Mouse (Mus musculus) neural tube, embryonic 15.5 days (tissue): ENCODE data around the gene Nr1d1. TPM values are rescaled to one million over a fixed set of nuclear protein-coding genes. Genes with fewer than 3 reads are reported as not detected.
A peak's percentile ranks its signal among the peaks of the same experiment; 100 is the strongest.

Source experiments
- ATAC-seq: fragments of 200-750 bp; cut with Nextera tagmentation; 2 replicates; pipeline ENCODE4 v1.8.0; 2017; ENCODE audit warnings: mild to moderate bottlenecking, moderate TSS enrichment, moderate library complexity; ENCODE audit not compliant: low FRiP score
- H3K27ac ChIP-seq: fragments of 300-500 bp; sonication (generic); replicated peaks from 2 replicates; pipeline ENCODE4 v1.5.1; 2015; ENCODE audit warnings: mild to moderate bottlenecking, inconsistent platforms
- H3K27me3 ChIP-seq: fragments of 300-500 bp; sonication (generic); replicated peaks from 2 replicates; pipeline ENCODE4 v1.6.1; 2015; ENCODE audit warnings: inconsistent platforms
- H3K36me3 ChIP-seq: fragments of 300-500 bp; sonication (generic); 2 replicates; pipeline ENCODE4 v1.6.1; 2015; ENCODE audit warnings: inconsistent platforms
- H3K4me1 ChIP-seq: fragments of 300-500 bp; sonication (generic); 2 replicates; pipeline ENCODE4 v1.6.1; 2015; ENCODE audit warnings: inconsistent platforms
- H3K4me2 ChIP-seq: fragments of 300-500 bp; sonication (generic); 2 replicates; pipeline ENCODE4 v1.6.1; 2015; ENCODE audit warnings: inconsistent platforms, mild to moderate bottlenecking, moderate library complexity
- H3K4me3 ChIP-seq: fragments of 300-500 bp; sonication (generic); replicated peaks from 2 replicates; pipeline ENCODE4 v1.5.1; 2015; ENCODE audit warnings: mild to moderate bottlenecking, inconsistent platforms
- H3K9ac ChIP-seq: fragments of 300-500 bp; sonication (generic); replicated peaks from 2 replicates; pipeline ENCODE4 v1.6.1; 2015; ENCODE audit warnings: mild to moderate bottlenecking, inconsistent platforms
- H3K9me3 ChIP-seq: fragments of 300-500 bp; sonication (generic); replicated peaks from 2 replicates; pipeline ENCODE4 v1.6.1; 2016; ENCODE audit warnings: inconsistent platforms
- WGBS: fragments of 180-500 bp; shearing (Covaris S2); methylation state at CpG from one replicate; pipeline ENCODE4 v1.1.7; 2015; ENCODE audit warnings: mixed read lengths; 5-methylcytosine and 5-hydroxymethylcytosine counted together
- polyA plus RNA-seq: library from polyadenylated mRNA; unstranded; fragments of >200 nt; fragmentation: Nextera tagmentation; extraction: Ambion mirVana; gene quantifications from 2 replicates; pipeline ENCODE4 v1.2.1, GENCODE M21; 2015

The Nr1d1 gene
- polyA plus RNA-seq, 1 experiment from 2014 or later, result 4.0 TPM

DNA sequence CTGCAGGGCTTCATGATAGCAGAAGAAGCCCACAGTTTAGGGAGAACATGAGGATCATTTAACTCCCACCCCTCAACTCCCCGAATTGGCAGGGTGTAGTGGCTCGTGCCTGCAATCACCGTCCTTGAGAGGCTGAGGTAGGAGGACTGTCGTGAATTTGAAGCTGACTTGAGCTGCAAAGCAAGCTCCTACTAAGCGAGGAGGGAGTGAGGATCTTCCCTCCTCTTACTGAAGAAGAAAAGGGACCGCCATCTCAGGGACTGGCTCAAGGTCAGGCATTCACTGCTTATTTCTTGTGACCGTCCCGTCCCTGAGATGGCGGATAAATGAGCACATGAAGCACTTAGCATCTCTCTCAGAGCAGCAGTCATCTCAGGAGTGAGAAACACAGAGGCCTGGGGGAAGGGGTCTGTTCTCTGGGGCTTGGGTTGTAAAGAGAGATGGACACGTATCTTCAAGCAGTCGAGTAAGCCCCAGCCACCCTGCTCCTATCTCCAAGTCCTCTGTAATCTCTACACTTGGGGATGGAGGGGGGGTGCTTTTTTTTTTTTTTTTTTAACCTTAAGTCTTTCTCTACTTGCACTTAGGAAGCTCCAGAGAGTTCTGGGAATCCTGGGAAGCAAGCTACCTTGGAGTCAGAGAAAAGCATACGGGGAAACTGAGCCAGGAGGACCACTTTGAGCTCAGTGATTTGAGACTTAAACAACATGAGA, 1.1 kb upstream of the Nr1d1 start:
- Histone ChIP-seq H3K9ac (no peak overlapping the region), H3K4me1 (peaks cover 57% of the 10 kb centered on the region), H3K4me2 (peak overlapping the region; percentile 96), H3K36me3 (peaks cover 3% of the 10 kb centered on the region; the same call in 1 of the 2 replicates), H3K27ac (peak overlapping the region; percentile 78), H3K4me3 (no peak overlapping the region), H3K27me3 (no peaks in the 10 kb centered on the region), H3K9me3 (no peaks in the 10 kb centered on the region)
- 39% methylated on average over 12 of the region's 12 CpGs for WGBS
- ATAC-seq, result no peak; the same call in 1 of the 2 replicates

- peak overlapping the region; percentile 78 for H3K27ac ChIP-seq
- H3K4me2 ChIP-seq, result peak overlapping the region; percentile 96
- H3K9me3 ChIP-seq, result no peaks in the 10 kb centered on the region
- peaks cover 57% of the 10 kb centered on the region for H3K4me1 ChIP-seq
- peak; percentile 84 for ATAC-seq
- 5% methylated on average over 15 of the region's 15 CpGs for WGBS
- H3K4me3 ChIP-seq, result peak overlapping the region; percentile 47
- peak overlapping the region; percentile 61 for H3K9ac ChIP-seq
- H3K27me3 ChIP-seq, result no peaks in the 10 kb centered on the region
- peaks cover 6% of the 10 kb centered on the region for H3K36me3 ChIP-seq
Observed at GRCm38 (mm10) chr11:98775348-98776051, 367 bp upstream of the Nr1d1 start.

DNA sequence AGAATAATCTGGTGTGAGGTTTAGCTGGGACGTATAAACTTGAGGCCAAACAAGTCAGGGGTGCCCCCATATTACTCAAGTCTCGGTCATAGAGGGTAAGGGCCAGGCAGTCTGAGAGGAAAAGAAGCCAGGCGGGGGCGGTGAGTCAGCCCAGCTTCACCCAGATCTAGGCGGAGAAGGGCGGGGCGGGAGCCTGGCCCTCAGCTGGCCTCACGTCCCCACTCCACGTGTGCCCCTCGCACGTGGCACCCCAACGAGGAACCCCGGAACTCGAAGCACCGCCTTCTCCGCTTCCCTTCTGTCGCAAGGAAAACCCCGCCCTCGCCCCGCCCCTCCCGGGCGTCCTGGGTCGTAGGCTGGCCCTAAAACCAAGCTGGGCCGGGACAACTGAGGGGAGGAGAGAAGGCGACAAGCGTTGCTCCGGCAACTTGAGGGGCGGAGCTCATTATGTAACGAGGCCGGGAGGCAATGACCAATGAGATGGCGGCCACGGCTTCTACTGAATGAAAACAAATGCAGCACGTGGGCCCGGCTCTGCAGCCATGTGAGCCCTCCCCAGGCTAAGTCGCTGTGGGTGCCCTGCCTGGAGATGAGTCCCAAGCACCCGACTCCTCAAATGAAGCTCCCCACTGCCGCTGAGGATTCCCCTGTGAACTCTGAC, 1.4 kb downstream of the Nr1d1 start:
- Histone ChIP-seq H3K4me1 (peaks cover 60% of the 10 kb centered on the region), H3K27me3 (no peaks in the 10 kb centered on the region), H3K9me3 (no peaks in the 10 kb centered on the region), H3K36me3 (peaks cover 24% of the 10 kb centered on the region), H3K27ac (peak overlapping the region; percentile 76; the same call in 1 of the 2 replicates), H3K9ac (peak overlapping the region; percentile 61), H3K4me2 (peak overlapping the region; percentile 96), H3K4me3 (peak overlapping the region; percentile 47)
- WGBS, result under 1% methylated on average over 37 of the region's 37 CpGs
- ATAC-seq, result peak; percentile 54

- WGBS, result 76% methylated on average over 8 of the region's 8 CpGs
- peak overlapping the region; percentile 96 for H3K4me2 ChIP-seq
- H3K4me1 ChIP-seq, result peaks cover 71% of the 10 kb centered on the region
- peaks cover 29% of the 10 kb centered on the region for H3K36me3 ChIP-seq
- H3K9ac ChIP-seq, result no peak overlapping the region
- H3K27ac ChIP-seq, result no peak overlapping the region
- H3K4me3 ChIP-seq, result no peak overlapping the region
- no peaks in the 10 kb centered on the region for H3K9me3 ChIP-seq
- no peak for ATAC-seq
- H3K27me3 ChIP-seq, result no peaks in the 10 kb centered on the region
Observed at GRCm38 (mm10) chr11:98772667-98773171, 2.4 kb downstream of the Nr1d1 start.

DNA sequence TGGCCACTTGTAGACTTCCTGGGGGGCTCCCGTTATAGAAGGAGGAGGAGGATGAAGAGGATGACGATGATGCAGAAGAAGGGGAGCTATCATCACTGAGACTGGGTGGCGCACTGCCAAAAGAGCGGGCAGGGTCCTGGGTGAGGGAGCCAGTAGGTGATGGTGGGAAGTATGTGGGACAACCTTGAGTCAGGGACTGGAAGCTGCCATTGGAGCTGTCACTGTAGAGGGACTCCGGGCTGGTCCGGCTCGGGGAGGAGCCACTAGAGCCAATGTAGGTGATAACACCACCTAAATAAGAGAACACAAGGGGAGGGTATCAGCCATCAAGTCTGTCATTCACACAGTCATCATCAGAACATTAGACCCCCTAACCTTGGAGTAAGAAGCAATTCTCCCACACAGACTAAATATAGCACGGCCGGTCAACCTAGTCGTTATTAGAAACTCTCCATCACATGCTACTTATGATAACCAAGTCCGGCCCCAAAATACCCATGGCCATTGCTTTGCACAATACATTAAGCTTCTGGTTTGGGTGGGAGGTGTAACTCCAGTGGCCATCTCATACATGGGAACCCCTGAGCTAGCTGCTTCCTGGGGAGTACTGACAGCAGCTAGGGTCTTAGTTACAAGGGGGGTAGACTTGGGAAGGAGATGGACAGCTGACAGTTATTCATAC, 3.1 kb downstream of the Nr1d1 start:
- no peak for ATAC-seq
- no peak overlapping the region for H3K4me3 ChIP-seq
- no peak overlapping the region for H3K9ac ChIP-seq
- WGBS, result 91% methylated on average over 11 of the region's 11 CpGs
- peaks cover 74% of the 10 kb centered on the region for H3K4me1 ChIP-seq
- no peaks in the 10 kb centered on the region for H3K9me3 ChIP-seq
- no peaks in the 10 kb centered on the region for H3K27me3 ChIP-seq
- no peak overlapping the region for H3K27ac ChIP-seq
- H3K36me3 ChIP-seq, result peaks cover 29% of the 10 kb centered on the region
- no peak overlapping the region for H3K4me2 ChIP-seq

GRCm38 (mm10) chr11:98771131-98771530, 4.0 kb downstream of the Nr1d1 start:
- Histone ChIP-seq H3K4me1 (peaks cover 74% of the 10 kb centered on the region), H3K27ac (no peak overlapping the region), H3K9me3 (no peaks in the 10 kb centered on the region), H3K9ac (no peak overlapping the region), H3K4me2 (no peak overlapping the region), H3K27me3 (no peaks in the 10 kb centered on the region), H3K4me3 (no peak overlapping the region), H3K36me3 (peaks cover 29% of the 10 kb centered on the region)
- 95% methylated on average over 18 of the region's 18 CpGs for WGBS
- ATAC-seq, result no peak

DNA sequence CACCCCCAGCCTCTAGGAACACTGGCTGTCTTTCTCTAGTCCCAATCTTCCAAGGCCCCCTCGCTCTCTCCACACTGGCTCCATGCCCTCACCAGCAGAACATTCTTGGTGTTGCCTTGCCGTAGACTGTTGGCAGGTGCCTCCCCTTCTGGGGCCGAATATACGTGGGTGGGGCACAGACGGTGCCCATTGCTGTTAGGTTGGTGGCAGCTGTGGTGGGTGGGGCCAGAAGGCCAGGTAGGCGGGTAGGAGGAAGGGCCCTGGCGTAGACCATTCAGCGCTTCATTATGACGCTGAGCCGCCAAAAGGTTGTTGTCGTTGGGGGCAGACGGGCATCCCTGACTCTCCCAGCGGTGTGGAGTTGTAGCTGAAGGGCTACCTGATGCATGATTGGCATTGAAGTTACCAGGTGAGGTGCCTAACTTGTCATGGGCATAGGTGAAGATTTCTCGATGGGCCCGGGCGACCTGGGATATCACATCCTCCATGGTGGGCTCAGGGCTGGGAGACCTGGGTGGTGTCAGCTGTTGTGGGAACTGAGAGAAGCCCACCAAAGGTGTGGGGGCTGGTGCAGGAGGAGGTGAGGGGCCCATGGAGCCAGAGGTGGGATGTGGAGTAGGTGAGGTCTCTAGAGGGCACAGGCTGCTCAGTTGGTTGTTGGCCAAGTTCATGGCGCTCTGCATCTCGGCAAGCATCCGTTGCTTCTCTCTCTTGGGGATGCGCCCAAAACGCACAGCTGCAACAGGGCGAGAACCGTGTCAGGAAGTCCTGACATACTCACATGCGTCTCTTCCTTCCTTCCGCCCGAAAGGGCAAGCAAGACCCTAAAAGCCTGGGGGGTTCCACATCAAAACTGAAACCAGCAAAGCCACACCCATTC, 4.8 kb downstream of the Nr1d1 start:
- Histone ChIP-seq H3K9ac (no peak overlapping the region), H3K4me1 (peaks cover 74% of the 10 kb centered on the region), H3K9me3 (no peaks in the 10 kb centered on the region), H3K27ac (no peak overlapping the region), H3K36me3 (peaks cover 29% of the 10 kb centered on the region), H3K27me3 (no peaks in the 10 kb centered on the region), H3K4me2 (no peak overlapping the region), H3K4me3 (no peak overlapping the region)
- WGBS, result 92% methylated on average over 26 of the region's 26 CpGs
- ATAC-seq, result no peak

DNA sequence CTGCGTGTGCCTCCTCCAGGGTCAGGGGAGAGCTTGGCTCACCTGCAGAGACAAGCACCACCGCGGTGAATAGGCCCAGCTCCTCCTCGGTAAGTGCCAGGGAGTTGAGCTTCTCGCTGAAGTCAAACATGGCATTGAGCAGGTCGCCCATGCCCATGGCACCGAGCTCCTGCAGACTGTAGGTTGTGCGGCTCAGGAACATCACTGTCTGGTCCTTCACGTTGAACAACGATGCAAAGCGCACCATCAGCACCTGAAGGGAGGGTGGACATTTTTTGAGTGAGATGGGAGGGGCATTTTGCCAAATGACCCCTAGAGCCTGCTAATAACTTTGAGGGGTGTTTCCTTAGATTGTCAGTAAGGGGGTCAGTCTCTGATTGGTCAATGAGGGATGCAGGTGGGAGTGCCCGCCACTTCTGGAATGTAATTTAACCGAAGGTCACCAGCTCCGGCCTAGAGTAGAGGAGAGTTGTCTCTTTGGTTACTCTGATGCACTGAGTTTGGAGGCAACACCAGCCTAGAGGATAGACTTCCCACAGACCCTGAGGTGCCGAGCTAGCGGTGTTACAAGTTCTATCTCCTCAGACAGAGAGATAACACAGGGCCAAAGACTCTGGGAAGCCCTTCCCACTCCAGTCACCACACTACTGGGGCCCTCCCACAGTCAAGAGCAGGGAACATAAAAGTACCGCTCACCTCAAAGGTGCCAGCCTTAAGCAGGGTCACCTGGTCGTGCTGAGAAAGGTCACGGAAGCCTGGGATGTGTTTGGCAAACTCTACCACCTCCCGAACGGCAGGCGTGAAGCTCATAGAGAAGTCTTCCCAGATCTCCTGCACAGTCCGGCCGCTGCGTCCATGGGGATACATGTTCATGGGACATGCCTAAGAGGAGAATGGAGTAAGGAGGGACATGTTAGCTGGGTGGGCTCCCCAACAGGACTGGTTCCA, 5.9 kb downstream of the Nr1d1 start:
- Histone ChIP-seq H3K27ac (peak overlapping the region; percentile 82), H3K9me3 (no peaks in the 10 kb centered on the region), H3K27me3 (no peaks in the 10 kb centered on the region), H3K9ac (no peak overlapping the region), H3K36me3 (peaks cover 38% of the 10 kb centered on the region), H3K4me3 (no peak overlapping the region), H3K4me2 (no peak overlapping the region), H3K4me1 (peaks cover 68% of the 10 kb centered on the region)
- WGBS, result 90% methylated on average over 25 of the region's 25 CpGs
- no peak for ATAC-seq

DNA sequence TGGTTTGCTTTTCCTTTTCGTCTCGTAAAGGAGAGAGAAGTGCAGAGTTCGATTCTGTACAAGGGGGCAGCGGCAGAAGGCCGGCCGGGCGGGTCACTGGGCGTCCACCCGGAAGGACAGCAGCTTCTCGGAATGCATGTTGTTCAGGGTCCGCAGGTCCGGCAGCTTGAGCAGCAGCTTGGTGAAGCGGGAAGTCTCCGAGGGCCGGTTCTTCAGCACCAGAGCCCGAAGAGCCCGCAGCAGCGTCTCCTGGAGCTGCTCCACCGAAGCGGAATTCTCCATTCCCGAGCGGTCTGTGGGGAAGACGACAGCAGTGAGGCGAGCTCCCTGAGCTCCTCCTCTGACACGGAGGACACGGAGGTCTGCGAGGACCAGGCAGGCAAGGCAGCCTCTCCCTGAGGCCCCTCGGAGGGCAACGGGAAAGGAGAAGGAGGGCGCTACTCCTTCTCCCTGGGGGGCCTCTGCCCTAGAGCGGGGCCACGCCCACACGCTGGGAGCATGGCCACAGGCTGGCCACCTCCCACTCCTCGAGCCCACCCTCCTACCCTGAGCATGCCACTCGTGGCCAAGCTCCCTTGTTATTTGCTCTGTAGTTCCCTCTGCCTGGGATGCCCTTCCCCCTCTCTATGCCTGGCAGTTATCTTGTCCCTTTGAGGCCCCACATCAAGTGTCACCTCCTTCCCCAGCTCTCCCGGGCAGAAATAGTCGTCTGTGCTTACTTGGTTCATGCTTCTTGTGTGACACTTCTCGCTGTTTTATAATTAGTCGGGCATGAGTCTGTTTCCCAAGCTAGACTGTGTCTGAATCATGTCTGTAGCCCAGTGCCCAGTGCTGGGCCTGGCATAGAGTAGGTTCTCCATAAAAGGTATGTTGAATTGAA, 6.8 kb downstream of the Nr1d1 start:
- ATAC-seq, result no peak
- Histone ChIP-seq H3K4me1 (peaks cover 59% of the 10 kb centered on the region), H3K9me3 (no peaks in the 10 kb centered on the region), H3K4me2 (peak overlapping the region; percentile 41), H3K4me3 (peak overlapping the region; percentile 9; the same call in 1 of the 2 replicates), H3K9ac (no peak overlapping the region; the same call in 1 of the 2 replicates), H3K27ac (peak overlapping the region; percentile 82), H3K27me3 (no peaks in the 10 kb centered on the region), H3K36me3 (peaks cover 47% of the 10 kb centered on the region)
- WGBS, result 23% methylated on average over 39 of the region's 39 CpGs
